Mouse (Mus musculus): ENCODE measurements around the gene Gnao1.

Gnao1 gene

DNA sequence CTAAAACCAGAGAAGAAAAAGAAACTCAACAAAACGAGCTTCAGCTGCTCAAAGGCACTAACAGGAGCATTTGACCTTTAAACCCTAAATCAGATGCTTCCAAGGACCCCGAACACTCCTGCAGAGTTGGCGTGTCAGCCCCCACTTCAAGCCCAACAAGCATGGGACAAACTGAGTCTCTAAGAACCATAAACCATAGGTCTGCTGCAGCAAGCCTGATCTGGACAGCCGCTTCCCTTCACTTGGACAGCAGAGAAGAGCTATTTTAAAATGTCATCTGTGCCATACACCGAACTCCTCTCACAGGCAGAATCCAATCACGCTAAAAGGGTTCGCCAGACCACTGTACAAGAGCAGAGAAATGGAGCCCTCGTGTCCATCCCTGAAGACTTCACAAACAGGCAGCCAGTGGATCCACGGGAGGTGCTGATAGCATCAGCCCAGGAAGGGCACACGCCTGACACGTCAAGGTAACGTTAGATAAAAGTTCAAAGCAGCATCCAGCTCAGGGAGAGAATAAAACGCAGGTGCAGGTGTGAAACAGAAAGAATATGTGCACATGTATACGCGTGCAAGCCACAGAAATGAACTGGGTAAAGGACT lies 199.6 kb downstream of the Gnao1 start:
- in situ Hi-C loops (cut with MboI), result no loop called here

DNA sequence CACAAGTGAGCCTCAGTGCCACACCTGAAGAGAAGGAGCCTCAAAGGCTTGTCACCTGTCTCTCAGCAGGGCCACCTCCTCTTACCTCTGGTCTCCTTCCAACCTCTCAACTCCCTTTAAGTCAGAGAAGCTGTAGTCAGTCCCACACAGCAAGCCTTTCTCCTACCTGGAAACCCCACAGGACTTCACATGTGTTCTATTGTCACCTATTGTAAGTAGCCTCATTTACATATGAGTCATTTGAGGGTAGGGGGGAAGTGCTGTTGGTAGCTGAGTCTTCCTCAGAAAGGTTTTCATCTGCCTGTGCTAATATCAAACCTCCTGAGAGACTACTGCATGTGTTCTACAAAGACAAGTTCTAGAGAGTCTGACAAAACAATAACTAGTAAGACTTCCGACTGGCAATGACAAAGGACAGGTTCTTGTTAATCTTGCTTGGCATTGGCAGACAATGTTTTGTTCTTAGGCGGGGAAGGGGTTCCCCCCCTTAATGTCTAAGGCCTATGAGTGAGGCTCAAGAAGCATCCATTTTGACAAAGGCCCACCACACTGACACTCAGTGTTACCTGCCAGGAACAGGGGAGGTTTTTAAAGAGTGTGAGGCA lies 200.4 kb downstream of the Gnao1 start:
- in situ Hi-C loops (cut with MboI), result no loop called here

DNA sequence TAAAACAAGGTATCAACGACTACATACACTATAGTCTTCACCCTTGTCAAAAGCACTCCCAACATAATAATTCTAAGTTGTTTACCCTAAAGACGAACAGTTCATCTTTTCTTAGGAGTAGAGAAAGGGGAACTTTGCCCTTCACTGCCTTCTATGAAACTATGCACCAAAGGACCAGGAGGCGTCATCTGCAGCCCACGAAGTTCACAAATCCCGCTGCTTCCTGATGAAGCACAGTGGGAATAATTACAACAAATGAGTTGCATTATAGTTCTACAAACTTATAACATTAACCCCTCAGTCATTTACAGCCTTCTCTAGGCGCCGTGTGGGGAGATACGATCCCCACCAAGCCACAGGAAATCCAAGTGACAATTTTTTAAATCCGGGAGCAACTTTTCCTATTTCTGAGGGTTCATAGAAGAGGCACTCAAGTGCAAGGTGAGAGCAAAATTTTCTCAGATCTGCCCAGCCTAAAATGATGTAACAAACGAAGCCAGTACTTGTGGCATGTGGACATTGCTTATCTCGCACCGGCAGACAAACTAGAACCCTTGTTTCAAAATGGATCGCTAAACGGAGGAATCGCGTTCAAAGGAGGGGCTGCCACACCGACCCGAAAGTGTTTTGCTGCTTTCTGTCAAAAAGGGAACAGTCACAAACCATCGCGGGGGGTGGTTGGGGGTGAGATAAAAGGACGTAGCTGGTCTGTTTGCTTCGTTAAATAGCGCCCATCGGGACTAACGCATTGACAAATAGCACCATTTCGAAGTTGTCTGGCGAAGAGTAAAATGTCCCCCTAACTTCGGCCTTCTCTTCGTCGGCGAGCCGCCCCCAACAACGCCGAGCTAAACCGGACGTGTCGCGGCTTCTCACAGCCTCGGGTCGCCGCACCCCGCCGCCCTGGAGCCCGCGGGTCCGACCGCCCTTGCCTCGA lies 201.6 kb downstream of the Gnao1 start:
- in situ Hi-C loops (cut with MboI), result no loop called here

DNA sequence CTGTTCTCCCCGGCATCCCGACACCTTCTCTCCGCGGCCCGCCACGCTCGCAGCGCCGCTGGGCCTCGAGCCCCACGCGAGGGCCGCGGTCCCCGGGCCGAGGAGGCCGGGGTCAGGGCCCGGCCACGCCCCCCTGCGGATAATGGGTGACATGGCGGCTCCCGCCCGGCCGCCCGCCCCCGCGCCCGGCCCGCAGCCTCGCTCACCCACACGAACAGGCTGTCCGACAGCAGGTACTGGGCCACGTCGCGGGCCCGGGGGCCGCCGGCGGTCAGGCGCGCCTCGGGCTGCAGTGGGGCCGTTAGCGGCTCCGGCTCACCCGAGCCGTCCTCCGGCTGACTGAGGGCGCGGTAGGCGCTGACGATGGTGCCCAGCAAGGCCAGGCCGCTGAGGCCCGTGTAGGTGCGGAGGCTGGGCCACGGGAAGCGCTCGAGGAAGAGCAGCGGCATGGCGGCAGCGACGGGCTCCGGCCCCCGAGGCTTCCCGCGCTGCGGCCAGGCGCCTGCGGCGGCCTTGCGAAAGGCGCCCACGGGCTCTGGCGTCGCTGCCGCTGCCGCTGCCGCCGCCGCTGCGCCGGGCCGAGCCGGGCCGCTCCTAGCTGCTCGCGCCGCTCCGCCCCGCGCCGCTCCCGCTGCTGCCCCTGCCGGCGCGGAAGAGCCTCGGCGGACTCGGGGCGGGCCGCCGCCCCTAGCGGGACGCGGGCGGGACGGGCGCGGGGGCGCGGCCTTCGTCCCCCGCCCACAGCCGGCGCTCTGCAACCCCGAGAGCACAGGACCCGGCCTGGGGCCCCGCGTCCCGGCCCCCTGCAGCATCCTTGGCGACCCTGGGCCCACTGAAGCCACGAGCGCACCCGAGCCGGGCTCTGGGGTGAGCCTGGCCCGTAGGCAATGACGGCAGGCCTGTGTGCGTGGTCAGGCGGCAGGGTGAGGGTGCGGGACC lies 202.5 kb downstream of the Gnao1 start, which contains the start of gene Amfr:
Amfr (minus strand) TSS at position 830 of the 939 bp plus-strand sequence.
- in situ Hi-C loops (cut with MboI), result no loop called here

DNA sequence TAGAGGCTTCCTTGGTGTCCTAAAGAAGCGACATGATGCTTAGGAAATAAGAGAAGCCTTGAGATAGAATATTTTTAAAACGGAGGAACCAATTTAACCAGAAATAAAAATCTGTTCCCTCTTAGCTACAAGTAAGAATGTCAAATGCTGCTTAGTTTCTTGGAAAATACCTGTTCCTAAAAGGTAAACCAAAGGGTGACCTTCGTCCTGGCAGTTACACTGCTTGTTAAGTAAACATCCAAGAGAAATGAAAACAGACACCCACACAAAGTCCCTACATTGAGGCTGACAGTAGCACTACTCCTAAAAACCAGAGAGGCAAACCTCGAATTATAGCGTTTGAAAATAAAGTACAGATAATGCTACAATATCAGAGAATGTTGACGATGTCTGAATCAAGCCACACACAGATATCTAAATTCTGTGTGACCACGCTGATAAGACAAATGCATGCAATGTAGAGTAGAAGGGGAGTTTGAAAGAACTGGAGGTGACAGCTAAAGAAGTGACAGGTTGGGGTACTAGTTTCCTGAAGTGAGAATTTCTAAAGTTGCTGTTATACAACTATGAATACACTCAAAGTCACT lies 203.4 kb downstream of the Gnao1 start:
- in situ Hi-C loops (cut with MboI), result no loop called here

Measured in mature B cell (primary cell).